ENCODE assay signal across 13 mouse cellular contexts in genomic region chr5:51990847-51991610, GRCm38 (mm10).
DNase-seq lines count a peak whose midpoint lies in the region; ATAC-seq and TF ChIP-seq lines count a peak whose summit lies in the region.
"Had no signal": no experiment of that assay in that cellular context is flagged by ENCODE, and none has a peak within 500 bp of the region (broad histone marks: within the 10 kb centered on the region; RNA-seq: fewer than 3 reads in every experiment).

No protein-coding gene starts in this region.

- WGBS in embryonic facial prominence, embryonic 10.5 days: 12% methylated on average over 10 of the region's 10 CpGs
- 5% methylated on average over 10 of the region's 10 CpGs for WGBS in midbrain, embryonic 14.5 days
- WGBS in heart, embryonic 11.5 days (ENCODE audit: insufficient replicate concordance): 36% methylated on average over 10 of the region's 10 CpGs

- no peaks in the 10 kb centered on the region for H3K9me3 ChIP-seq in embryonic facial prominence, embryonic 10.5 days
- no peaks in the 10 kb centered on the region for H3K9me3 ChIP-seq in midbrain, embryonic 14.5 days (ENCODE audit: control insufficient read depth, low read length)
- H3K9me3 ChIP-seq in heart, embryonic 11.5 days (replicated peaks; ENCODE audit: control insufficient read depth, low read length): no peaks in the 10 kb centered on the region
- H3K9me3 ChIP-seq: heart, embryonic 15.5 days; liver, embryonic 13.5 days had no signal

- no peak overlapping the region for H3K27ac ChIP-seq in embryonic facial prominence, embryonic 10.5 days (replicated peaks)
- H3K27ac ChIP-seq in midbrain, embryonic 14.5 days (replicated peaks; ENCODE audit: low read depth, low read length): no peak overlapping the region
- no peak overlapping the region for H3K27ac ChIP-seq in heart, embryonic 11.5 days (ENCODE audit: low read depth, low read length)
- H3K27ac ChIP-seq: heart, embryonic 15.5 days; liver, embryonic 13.5 days had no signal

- TF ChIP-seq POLR2A in brain, embryonic 14.5 days (IDR thresholded peaks at IDR 0.05; ENCODE audit: borderline replicate concordance, extremely low read depth, insufficient read depth, insufficient read length, poor library complexity, severe bottlenecking): no peak

- ATAC-seq in midbrain, embryonic 14.5 days (ENCODE audit: low FRiP score, low TSS enrichment): peak; percentile 34; the same call in 1 of the 2 replicates
- no peak for ATAC-seq in heart, embryonic 11.5 days (replicated peaks; ENCODE audit: insufficient number of reproducible peaks, low FRiP score, low TSS enrichment)

- intact Hi-C loops in left cerebral cortex, postnatal 36 days (cut with DNase I): no loop called here

- peak overlapping the region; percentile 18; the same call in 1 of the 2 replicates for H3K9ac ChIP-seq in midbrain, embryonic 14.5 days (replicated peaks; ENCODE audit: low read length)
- no peak overlapping the region for H3K9ac ChIP-seq in heart, embryonic 11.5 days (ENCODE audit: low read depth, low read length)
- H3K9ac ChIP-seq: heart, embryonic 15.5 days; liver, embryonic 13.5 days had no signal

- peak overlapping the region; percentile 28; the same call in 1 of the 2 replicates for H3K4me3 ChIP-seq in embryonic facial prominence, embryonic 10.5 days
- H3K4me3 ChIP-seq in midbrain, embryonic 14.5 days (replicated peaks; ENCODE audit: low read depth, low read length): no peak overlapping the region
- no peak overlapping the region for H3K4me3 ChIP-seq in heart, embryonic 11.5 days (ENCODE audit: low read depth, low read length)
- H3K4me3 ChIP-seq: heart, embryonic 15.5 days; liver, embryonic 13.5 days had no signal

- TF ChIP-seq CTCF in brain, embryonic 14.5 days (IDR thresholded peaks at IDR 0.05; ENCODE audit: borderline replicate concordance, extremely low read depth, insufficient read depth, insufficient read length): no peak

- H3K4me1 ChIP-seq in embryonic facial prominence, embryonic 10.5 days: peaks cover 16% of the 10 kb centered on the region
- peaks cover 3% of the 10 kb centered on the region for H3K4me1 ChIP-seq in midbrain, embryonic 14.5 days (ENCODE audit: control insufficient read depth, insufficient read depth, low read length)
- 0 out of 2 replicates have a peak, but pooled peaks cover 7% of the 10 kb centered on the region for H3K4me1 ChIP-seq in heart, embryonic 11.5 days (ENCODE audit: control insufficient read depth, insufficient read depth, low read length)
- H3K4me1 ChIP-seq: liver, embryonic 13.5 days had no signal

- peaks cover 17% of the 10 kb centered on the region; the same call in 1 of the 2 replicates for H3K27me3 ChIP-seq in embryonic facial prominence, embryonic 10.5 days (replicated peaks; ENCODE audit: low read depth, poor library complexity, severe bottlenecking)
- H3K27me3 ChIP-seq in midbrain, embryonic 14.5 days (ENCODE audit: control insufficient read depth, insufficient read depth, low read length): no peaks in the 10 kb centered on the region
- no peaks in the 10 kb centered on the region for H3K27me3 ChIP-seq in heart, embryonic 11.5 days (ENCODE audit: control insufficient read depth, insufficient read depth, low read length)
- H3K27me3 ChIP-seq: CH12.LX; heart, embryonic 15.5 days had no signal

- DNase-seq in brain, embryonic 14.5 days (ENCODE audit: low read depth): peak; percentile 54
- peak; percentile 20 for DNase-seq in embryonic facial prominence, embryonic 10.5 days (ENCODE audit: low spot score)
- DNase-seq in forelimb bud, embryonic 11.5 days (ENCODE audit: low read depth, low spot score): peak; percentile 14
- peak; percentile 52 for DNase-seq in midbrain, embryonic 14.5 days
- DNase-seq in kidney, postnatal 4 days: no peak
- DNase-seq in left cerebral cortex, postnatal 36 days (ENCODE audit: low spot score in 2 of 2): no peak
- DNase-seq: gastrocnemius, postnatal 36 days; kidney, postnatal 14 days; liver, embryonic 13.5 days; lung, postnatal 14 days had no signal

- peak overlapping the region; percentile 41 for H3K4me2 ChIP-seq in midbrain, embryonic 14.5 days (ENCODE audit: low read length)
- H3K4me2 ChIP-seq in heart, embryonic 11.5 days: no peak overlapping the region
- H3K4me2 ChIP-seq: heart, embryonic 15.5 days; liver, embryonic 13.5 days had no signal

- no peaks in the 10 kb centered on the region for H3K36me3 ChIP-seq in embryonic facial prominence, embryonic 10.5 days (replicated peaks)
- no peaks in the 10 kb centered on the region for H3K36me3 ChIP-seq in midbrain, embryonic 14.5 days (ENCODE audit: control insufficient read depth, insufficient read depth, low read length)
- no peaks in the 10 kb centered on the region for H3K36me3 ChIP-seq in heart, embryonic 11.5 days (ENCODE audit: control insufficient read depth, insufficient read depth, low read length)
- H3K36me3 ChIP-seq: heart, embryonic 15.5 days; liver, embryonic 13.5 days had no signal

Comparison
In these comparisons a context has a peak if more than half of its experiments do, and no peak if none do; other contexts are left out.
1. DNase-seq: peak in brain, embryonic 14.5 days (single experiment), embryonic facial prominence, embryonic 10.5 days (single experiment), forelimb bud, embryonic 11.5 days (single experiment) and midbrain, embryonic 14.5 days (single experiment); none in kidney, postnatal 4 days (0 of 2) and left cerebral cortex, postnatal 36 days (0 of 2).